Mouse (Mus musculus) spleen, adult 2 months (tissue): ENCODE results near the gene Prdm15.

Experiments used
- CTCF ChIP-seq: fragments of 200-500 bp; IDR thresholded peaks from 2 replicates; pipeline ENCODE4 v1.5.1; 2011; ENCODE audit warnings: mild to moderate bottlenecking, inconsistent platforms; ENCODE audit not compliant: insufficient read depth, insufficient read length, insufficient replicate concordance; ENCODE audit errors: extremely low read depth
- POLR2A ChIP-seq: fragments of 200-500 bp; IDR thresholded peaks from 2 replicates; pipeline ENCODE4 v1.6.1; 2011; ENCODE audit warnings: low read depth, low read length, inconsistent platforms

- no peak for TF ChIP-seq CTCF
- TF ChIP-seq POLR2A: no peak
Measured at GRCm38 (mm10) chr16:97756460-97756859, 95.2 kb downstream of the Prdm15 start.
